Mouse (Mus musculus) right cerebral cortex, postnatal 4 days (tissue): ENCODE measurements around the gene Chsy1.

ENCODE experiments used
- DNase-seq: peaks from one replicate; pipeline ENCODE4 v3.0.0-alpha.2; 2022

The Chsy1 gene

DNA sequence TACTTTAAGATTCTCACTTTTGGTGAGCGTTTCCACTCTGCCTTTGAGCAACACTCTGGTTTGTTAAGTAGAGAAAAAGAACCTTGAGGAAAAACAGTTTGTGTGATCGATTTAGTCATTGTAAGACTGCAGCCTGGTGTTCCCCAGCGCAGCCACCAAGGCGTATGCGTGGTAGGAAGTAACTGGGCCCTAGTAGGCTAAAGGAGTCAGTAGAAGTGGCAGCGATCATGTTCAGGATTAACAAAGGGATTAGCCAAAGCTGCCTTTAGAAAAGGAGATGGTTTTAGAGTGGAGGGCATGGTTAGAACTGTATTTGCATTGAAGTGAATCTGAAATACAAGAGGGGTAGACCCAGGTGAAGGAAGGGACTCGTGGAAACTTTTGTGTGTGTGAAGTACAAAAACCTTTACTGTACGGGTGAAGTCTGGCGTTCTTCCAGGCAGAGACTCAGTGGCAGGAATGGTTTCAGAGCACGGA is 1.4 kb downstream of the Chsy1 start:
- peak; percentile 17 for DNase-seq

DNA sequence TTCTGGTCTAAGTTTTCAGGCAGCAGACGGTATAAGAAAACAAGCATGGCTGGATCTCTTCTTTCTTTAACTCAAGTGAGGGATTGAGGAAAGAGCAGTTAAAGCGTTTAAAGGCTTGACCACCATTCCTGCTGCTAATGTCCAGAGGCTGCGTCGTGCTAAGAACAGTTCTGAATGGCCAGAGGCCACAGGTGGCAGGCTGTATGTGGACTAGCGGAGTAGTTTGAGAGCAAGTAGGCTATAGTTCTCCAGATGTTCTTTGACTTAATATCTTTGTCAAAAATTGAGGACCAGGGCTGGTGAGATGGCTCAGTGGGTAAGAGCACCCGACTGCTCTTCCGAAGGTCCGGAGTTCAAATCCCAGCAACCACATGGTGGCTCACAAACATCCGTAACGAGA is 1.9 kb downstream of the Chsy1 start:
- no peak for DNase-seq

DNA sequence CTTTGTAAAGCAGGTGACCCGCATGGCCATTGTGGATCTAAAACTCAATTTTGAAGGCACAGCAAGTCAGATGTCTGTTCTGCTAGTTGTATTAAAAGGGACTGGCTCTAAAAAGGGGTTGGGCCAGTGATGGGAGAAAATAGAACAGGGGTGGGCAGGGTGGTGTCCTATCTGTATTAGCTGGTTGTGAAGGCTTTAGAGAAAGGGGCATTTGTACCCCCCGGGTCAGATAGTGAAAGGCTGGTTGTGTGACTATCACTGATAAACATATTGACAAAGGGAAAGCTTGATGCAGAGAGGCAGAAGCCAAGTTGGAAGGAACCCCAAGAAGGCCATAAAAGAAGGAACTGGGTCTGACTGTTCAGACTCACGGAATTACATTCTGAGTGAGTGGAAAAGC is 4.2 kb downstream of the Chsy1 start:
- DNase-seq = no peak

DNA sequence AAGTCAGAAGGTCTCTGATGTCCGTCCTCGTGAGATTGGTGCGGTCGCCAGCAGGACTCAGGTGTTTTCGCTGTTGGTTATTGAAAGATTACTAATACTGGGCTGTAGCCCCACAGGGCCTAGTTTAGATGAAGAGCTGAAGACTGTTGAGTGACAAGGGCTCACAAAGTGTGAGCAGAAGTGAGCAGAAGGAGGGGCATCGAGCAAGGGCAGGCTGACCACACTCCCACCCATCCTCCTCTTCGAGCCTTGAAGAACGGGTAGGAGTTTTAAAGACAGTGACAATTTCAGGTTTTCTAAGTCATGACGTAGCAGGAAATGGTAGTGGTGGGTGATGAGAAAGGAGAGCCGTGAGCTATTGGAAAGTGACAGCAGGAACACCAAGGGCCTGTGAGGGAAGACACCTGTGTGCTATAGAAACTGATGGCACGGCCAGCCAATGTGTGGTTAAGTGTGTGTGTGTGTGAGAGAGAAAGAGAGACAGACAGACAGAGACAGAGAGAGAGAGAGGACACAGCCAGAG is 6.6 kb downstream of the Chsy1 start:
- DNase-seq = no peak

DNA sequence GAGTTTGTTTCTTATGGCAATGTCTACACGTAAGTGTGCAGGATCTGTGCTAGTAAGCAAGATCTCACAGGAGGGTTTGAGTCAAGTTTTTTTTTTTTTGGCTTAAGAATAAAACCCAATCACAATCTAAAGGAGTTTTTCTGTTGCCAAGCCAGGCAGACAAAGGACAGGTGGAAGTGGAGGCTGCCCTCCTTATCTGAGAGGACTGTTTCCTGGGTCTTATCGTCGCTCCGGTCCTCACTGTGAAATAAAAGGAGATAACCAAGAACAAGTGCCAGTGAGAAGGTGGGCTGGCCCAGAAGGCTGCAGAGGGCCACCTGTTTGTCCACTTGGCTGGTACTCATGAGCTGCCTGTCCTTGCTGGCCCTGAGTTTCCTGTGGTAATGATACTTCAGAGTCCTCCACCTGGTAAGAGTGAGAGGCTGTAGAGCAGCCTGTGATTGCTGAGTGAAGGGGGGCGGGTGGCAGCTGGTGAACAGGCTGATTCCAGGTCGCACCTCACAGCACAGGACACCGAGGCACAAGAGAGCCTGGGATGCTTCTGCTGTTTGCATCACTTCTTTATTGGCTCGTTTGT is 7.7 kb downstream of the Chsy1 start:
- DNase-seq = no peak

DNA sequence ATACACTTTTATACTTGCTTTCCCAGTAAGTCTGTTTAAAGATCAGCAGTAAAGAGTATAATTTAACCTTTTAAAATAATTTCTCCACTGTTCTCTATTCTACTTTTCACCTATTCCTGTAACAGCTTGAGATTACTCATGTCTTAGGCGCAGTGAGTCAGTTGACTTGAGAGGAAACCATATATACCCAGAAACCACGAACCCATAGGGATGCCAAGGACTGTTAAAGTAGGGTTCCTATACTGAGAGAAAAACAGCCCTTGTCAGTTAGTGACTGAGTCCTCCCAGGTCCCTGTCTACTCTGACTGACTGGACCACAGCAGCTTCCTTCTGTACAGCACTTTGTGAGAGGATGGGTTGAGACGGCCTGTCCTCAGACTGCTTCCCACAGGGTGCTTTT is 8.7 kb downstream of the Chsy1 start:
- DNase-seq = no peak

DNA sequence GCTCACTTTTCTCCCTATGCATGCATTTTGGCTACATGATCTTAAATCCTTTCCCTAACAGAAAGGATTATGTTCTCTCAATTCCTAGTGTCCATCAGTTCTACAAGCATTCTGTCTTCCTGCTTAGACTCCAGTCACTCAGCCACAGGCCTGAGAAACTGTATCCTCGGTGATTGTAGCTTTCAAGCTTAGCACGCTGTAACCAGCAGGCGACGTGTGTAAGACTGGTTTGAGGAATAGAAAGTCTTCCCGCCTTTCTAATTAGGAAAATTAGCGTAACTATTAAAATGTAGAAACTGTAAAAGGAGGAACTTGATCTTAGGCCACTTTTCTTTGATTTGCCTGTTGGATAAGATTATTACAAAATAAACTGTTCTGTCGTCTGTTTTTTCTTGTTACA is 9.5 kb downstream of the Chsy1 start:
- DNase-seq = no peak

DNA sequence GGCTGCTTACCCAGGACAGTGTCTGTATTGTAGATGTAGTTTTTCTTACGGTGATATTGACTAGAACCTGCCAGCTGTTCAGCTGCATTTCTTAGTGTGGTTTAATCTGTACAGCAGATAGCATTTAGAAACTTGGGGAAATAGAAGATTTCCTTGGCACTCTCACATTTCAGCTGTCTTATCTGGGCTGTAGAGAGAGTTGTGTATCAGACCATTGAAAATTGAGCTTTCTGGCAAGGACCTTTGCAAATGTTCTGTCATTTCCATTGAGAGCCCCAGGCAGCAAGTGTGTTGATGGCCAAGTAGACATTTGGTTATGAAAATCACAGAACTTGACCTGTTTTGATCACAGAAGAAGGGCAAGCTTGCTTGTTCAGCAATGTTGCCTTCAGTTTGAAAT is 10.8 kb downstream of the Chsy1 start:
- DNase-seq = no peak

DNA sequence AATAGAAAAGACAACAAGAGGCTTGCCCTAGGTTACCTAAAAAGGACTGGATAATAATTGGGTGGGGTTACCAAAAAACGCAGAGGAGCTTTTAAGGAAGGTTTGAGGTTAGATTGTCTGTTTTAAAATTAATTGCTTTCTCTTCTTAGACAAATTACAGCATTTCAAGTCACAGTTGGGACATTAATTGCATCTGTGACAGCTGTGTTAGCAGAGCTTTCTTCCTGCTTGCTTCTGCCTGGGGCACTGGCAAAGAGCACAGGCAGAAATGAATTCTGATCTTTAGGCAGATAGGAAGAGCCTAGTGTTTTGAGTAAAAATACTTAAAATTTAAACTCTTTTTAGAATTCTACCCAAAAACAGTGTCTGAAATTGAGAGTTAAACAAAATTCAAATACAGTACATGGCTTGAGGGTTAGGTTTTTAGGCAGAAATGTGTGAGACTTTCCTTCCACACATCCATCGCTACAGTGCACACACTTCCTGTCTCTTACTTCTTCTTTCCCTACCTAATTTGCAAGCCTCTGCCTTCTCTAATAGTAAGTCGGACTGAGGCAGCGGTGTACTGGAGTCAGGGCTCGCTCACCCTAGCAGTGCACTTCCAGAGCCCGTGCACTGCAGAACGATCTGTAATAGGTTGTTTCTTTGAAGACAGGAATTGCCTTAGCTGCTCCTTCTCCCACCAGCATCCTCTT is 11.5 kb downstream of the Chsy1 start:
- no peak for DNase-seq

DNA sequence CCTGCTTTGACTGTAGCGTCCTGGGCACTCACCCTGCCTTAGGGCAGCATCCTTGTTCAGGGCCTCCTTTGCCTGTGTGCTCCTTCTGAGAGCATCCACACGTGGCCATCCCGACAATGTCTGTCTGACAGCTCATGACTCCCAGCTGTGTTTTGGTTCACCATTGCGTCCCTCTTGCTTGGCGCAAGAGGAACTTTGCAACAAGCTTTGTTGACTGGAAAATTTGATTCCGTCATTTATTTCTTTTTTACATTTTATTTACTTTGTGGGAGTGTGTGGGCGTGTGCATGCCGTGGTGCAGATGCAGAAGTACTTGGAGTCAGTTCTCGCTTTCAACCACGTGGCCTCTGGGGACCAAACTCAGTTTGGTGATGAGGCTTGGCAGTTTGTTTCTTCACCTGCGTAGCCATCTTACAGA is 15.2 kb downstream of the Chsy1 start:
- no peak for DNase-seq

DNA sequence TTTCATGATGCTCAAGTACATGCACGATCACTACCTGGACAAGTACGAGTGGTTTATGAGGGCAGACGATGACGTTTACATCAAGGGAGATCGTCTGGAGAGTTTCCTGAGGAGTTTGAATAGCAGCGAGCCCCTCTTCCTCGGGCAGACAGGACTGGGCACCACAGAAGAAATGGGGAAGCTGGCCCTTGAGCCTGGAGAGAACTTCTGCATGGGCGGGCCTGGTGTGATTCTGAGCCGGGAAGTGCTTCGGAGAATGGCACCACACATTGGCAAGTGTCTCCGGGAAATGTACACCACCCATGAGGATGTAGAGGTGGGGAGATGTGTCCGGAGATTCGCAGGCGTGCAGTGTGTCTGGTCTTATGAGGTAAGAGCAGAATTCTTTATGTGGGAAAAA is 16.1 kb downstream of the Chsy1 start:
- DNase-seq = no peak

DNA sequence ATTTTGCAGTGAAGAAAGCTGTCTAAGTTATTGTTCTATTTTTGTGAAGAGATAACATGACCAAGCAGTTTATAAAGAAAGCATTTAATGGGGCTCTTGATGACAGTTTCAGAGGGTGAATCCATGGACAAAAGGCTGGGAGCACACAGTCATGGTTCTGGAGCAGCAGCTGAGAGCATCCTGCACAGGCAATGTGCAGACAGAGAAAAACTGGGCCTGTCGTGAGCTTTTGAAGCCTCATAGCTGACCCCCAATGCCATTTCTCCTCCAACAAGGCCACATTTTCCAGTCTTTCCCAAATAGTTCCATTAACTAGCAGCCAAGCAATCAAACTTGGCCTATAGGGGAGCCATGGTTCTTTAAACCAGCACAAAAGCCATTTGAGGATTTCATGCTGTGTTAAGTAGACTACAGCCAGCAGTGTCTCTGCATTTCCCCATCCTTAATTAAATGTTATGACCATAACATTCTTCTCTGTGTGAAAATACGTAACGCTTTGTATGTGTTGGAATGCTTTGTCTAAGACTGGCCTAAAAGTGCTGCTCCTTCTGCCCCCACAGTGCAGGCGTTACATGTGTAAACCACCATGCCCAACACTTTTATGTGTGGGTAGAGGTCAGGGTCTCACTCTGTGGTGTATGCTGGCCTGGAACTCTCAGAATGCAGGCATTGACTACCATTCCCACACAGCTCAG is 18.8 kb downstream of the Chsy1 start:
- DNase-seq = no peak

DNA sequence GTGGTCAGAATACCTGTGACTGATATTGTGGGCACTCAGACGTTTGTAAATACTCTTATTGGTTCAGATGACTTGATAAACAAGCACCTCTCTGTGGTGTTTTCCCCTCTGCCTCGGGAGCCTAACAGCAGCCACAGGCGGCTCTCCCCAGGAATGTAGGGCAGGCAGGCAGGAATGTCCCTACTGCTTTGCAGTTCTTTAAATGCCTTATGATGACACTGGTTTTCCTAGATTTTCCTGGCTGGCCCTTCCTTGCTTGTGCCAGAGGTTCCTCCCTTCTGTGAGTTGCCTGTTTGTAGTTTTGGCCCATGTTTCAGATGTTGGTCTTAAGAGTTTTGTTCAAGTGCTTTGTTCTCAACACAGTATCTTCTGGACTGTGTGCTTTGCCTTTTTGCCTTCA is 19.5 kb downstream of the Chsy1 start:
- no peak for DNase-seq

DNA sequence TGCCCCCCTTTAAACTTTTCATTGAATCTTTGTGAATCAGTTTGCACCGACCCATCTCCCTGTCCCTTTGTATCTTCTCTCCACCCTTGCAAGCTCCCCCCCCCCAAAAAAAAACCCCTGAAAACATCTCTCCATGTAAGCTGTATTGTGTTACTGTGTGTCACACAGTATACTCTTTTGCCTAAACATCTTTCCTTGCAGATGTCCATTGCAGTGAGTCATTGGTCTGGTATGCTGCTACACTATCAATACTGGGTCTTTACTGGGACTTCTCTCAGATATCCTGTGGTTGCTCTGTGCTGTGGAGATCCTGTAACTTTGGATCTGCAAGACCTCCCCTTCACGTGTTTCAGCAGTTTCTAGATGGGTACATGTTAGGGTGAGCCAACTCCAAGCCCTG is 21.0 kb downstream of the Chsy1 start:
- no peak for DNase-seq

DNA sequence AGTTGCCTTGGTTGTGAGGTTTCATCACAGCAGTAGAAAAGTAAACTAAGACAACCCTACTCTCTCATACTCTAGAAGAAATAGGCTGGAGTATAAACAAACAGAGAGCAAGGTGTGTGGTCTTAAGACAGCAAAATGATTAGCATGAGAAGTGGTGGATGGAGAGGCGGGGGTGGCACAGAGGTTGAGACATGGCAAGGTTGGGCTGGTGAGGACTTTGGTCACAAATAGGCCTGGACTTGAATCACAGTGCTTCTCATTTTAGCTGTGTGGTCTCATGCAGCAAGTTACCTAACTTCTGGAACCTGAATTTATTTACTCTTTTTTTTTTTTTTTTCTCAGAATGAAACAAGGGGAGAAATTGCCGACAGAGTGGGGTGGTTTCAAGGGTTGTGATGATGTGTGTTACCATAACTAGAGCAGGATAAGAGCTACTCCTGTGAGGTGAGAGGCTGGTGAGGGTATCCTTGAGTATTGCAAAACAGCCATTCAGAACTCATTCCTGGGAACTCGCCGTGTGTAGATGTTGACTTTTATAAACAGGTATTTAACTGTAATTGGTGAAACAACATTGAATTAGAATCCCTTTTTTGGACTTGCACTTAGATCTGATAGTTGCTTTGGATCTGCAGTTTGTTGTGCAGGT is 22.6 kb downstream of the Chsy1 start:
- no peak for DNase-seq

DNA sequence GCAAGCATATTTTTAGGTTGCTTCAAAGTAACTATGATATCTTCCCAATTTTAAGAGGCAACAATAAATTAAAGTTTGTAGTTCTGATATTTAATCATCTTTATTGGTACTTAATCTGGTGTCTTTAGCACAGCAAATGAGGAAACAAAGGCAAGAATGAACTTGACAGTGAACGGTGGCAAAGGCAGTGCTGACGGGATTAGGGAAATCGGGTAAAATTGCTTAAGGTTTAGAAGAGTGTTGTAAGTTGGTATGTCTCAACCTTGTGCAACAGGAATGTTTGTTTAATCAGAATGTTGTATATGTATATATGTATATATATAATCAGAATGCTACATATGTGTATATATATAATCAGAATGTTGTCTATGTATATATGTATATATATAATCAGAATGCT is 24.8 kb downstream of the Chsy1 start:
- DNase-seq = no peak

DNA sequence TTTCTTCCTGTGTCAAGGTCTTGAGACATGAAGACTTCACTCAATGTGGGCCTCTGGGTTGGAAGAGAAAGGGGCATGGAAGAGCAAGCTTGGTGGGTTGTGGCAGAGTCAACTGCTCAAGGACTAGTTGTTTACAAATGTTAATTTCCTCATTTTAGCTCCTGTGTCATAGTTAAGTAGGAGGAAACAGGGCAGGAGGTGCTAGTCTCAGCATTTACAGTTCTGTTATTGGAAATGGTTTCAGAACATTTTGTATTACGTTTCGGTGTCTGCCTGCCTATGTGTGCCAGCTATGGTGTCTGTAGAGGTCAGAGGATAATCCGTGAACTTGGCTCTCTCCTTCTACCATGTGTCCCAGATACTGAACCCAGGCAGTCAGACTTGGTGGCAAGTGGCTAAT is 26.3 kb downstream of the Chsy1 start:
- DNase-seq = no peak

DNA sequence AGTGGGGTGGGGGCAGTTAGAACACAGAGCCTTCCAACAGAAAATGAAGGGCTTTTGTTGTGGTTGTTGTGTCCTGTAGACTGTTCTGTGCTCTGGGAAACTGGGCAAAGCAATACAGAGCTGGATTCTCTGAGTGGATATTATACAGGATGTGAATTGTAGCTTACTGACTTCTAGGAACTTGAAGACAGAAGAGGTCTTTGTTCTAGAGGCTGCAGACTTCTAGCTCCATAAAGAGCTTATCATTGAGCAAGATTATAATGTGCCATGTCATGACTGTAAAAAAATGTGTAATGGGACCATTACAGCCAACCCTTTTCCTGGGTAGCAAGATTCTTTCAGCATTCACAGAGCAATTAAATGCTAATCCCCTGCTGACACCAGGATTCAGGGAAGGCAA is 26.9 kb downstream of the Chsy1 start:
- no peak for DNase-seq

DNA sequence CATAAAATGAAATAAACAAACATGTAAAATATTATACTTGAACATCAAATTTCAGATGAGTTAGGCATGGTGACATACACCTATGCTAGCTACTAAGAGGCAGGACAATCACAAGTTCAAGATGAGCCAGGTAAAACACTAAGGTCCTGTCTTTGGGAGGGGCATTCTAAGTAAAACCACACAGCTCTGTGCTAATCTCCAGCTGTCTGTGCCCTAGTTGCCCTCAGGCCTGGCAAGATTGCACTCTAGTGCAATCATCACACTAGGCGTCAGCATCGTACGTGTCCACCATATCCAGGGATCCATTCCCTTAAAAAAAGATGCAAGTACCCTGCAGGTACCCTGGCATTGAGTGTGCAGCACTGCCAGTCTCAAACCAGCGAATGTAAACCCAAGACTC is 28.0 kb downstream of the Chsy1 start:
- no peak for DNase-seq

DNA sequence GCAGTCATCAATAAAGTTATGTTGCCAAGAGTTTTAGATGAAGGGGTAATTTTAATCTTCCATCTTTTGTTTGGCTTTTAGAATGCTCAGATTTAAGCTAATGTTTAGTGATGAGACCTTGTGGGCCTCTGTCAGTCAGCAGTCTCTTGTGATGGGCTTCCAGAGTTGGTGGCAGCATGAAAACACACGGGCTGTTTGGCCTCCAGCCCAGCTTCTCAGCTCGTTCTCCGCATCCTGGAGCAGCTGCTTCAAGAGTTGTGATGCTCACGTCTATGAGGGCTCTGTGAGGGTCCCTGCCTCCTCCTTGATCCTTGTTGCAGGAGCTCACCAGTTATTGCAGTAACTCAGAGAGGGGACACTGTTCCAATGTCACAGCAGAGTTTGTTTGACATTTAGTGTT is 29.0 kb downstream of the Chsy1 start:
- DNase-seq = peak; percentile 42

DNA sequence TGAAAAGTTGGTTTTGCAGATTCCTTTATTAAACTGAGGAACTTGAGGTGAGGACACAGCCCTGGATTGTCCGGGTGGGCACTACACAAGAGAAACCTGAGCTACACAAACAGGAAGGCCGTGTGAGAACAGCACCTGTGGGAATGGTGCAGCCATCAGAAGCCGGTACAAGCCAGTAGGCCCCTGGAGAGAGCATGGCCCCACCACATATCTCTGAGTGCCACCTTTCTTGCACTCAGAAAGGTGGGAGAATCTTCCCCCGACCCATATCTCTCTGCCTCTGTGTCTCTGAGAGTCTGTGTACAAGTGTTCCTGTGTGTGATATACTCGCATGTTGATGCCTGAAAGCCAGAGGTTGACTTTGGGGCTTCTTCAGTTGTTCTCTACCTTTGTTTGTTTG is 29.6 kb downstream of the Chsy1 start:
- no peak for DNase-seq

DNA sequence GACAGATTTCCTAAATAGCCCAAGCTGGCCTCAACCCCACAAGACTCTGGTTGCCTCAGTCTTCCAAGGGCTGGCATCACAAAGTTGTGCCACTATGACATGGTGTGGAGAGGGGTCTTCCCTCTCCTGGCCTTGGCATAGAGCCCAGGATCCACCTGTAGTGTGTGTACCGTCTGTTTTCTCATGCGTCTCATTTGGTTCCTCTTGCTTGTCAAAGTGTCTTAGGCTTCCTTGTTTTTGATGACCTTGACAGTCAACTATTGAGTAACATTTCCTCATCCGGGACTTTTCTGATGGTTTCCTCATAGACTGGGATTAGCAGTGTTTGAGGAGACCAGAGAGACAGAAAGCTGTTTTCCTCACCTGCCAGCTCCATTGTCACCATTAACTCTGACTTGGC is 30.8 kb downstream of the Chsy1 start:
- DNase-seq = no peak

DNA sequence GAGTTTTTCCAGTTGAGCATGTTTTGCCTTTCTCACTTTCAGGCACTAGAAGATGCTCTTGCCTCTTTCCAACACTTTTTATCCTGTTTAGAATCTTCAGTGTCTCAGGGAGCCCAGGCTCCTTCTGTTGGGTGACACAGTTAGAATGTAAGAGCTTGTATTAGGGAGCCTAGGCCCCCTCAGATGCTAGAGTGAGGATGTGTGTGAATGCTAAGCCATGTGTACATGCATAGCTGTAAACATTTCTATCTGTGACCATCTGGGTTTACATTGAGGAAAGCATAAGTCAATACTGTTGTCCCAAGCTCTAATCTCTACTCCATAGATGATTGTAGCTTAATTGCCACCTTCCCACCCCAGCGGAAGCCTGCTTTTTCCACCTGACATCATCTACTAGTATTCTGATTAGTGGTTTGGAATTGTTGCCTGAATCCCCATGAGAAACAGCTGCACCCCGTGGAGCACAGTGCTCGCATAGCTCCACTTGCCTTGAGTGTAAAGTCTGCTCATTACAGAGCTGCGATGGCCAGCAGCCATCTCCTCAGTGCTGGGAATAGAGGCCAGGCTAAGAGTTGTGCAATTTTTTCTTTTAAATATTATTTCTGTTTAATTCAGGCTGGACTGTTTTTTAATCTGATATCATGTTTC is 31.7 kb downstream of the Chsy1 start:
- no peak for DNase-seq
